Mouse (Mus musculus) heart, postnatal 25 days (tissue): ENCODE measurements around the gene Plpp3. TPM values are rescaled to one million over a fixed set of nuclear protein-coding genes. Genes with fewer than 3 reads are reported as not detected.

ENCODE experiments used
- DNase-seq: peaks from one replicate; pipeline ENCODE4 v3.0.0; 2022; ENCODE audit warnings: low spot score
- intact Hi-C: fragments of 180-260 bp; cut with DNase I; formaldehyde crosslinking; loops from one replicate; pipeline ENCODE4 v1.15.1; 2025
- total RNA-seq, 2 experiments: library from RNA; stranded (reverse); gene quantifications; 2 replicates each; pipeline ENCODE4 v1.2.3; 2021

Plpp3 gene
- total RNA-seq, 2 experiments from 2014 or later = 71.9 to 74.8 TPM

- no peak for DNase-seq
- intact Hi-C loops = loop anchor here (2.0 to 10.0 kb wide), 7 partner anchors 251 to 1219 kb away; no protein-coding TSS in a partner anchor
Measured at GRCm38 (mm10) chr4:105156281-105156680, 866 bp upstream of the Plpp3 start.

GRCm38 (mm10) chr4:105156955-105157275 is 232 bp upstream of the Plpp3 start:
- intact Hi-C loops = loop anchor here (1.0 to 10.0 kb wide), 8 partner anchors 120 to 1218 kb away; no protein-coding TSS in a partner anchor
- DNase-seq = no peak

- intact Hi-C loops = loop anchor here (2.0 to 10.0 kb wide), 7 partner anchors 155 to 1217 kb away; no protein-coding TSS in a partner anchor
- DNase-seq = peak; percentile 69
Measured at GRCm38 (mm10) chr4:105158169-105158555, 1.0 kb downstream of the Plpp3 start.

GRCm38 (mm10) chr4:105158651-105159530 is 1.7 kb downstream of the Plpp3 start:
- peak; percentile 26 for DNase-seq
- intact Hi-C loops = loop anchor here (2.0 to 10.0 kb wide), 7 partner anchors 154 to 1216 kb away; no protein-coding TSS in a partner anchor

DNA sequence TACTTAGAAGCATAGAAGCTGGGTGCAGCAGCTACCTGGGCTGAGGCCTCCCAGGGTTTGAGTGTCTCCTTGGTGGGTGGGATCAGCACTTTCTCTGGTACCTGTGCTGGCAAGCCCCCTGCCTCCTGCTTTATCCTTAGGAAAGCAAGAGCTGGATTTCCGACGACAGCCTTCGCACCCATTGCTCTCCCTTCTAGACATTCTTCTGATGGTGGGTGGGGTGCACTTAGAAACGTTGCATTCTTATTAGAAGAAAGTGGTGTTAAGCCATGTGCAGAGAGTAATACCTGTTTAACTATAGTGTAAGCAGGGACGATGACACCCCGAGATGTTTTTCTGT is 2.4 kb downstream of the Plpp3 start:
- intact Hi-C loops = loop anchor here (2.0 to 10.0 kb wide), 7 partner anchors 153 to 1215 kb away; no protein-coding TSS in a partner anchor

GRCm38 (mm10) chr4:105160470-105160869 is 3.3 kb downstream of the Plpp3 start:
- intact Hi-C loops = loop anchor here (2.0 kb wide), 1 partner anchor 44 kb away; no protein-coding TSS in a partner anchor
- DNase-seq = no peak

More for the DNA sequence above, 2.4 kb downstream of the Plpp3 start:
- no peak for DNase-seq

- DNase-seq = no peak
- intact Hi-C loops = loop anchor here (2.0 kb wide), 1 partner anchor 19 kb away; no protein-coding TSS in a partner anchor
Measured at GRCm38 (mm10) chr4:105162014-105162413, 4.9 kb downstream of the Plpp3 start.

DNA sequence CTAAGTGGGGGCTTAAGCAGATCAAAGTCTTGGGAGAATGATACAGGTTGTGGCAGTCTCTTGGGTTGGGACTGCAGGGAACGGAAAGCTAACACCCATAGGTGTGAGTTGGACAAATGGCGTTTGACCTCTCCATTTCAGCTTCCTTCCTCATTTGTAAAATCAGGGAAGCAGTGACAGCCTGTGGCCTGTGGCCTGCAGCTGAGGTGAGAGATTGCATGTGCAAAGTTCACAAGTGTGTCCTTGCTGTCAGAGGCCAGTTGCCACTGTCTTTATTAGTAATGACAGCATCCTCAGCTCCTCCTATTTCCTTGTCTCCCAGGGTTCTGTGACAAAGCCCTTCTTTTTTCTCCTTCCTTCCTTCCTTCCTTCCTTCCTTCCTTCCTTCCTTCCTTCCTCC is 5.5 kb downstream of the Plpp3 start:
- DNase-seq = no peak
- intact Hi-C loops = loop anchor here (2.0 kb wide), 1 partner anchor 18 kb away; no protein-coding TSS in a partner anchor

- intact Hi-C loops = loop anchor here (2.0 kb wide), 1 partner anchor 17 kb away; no protein-coding TSS in a partner anchor
Measured at GRCm38 (mm10) chr4:105163981-105164411, 6.8 kb downstream of the Plpp3 start.

GRCm38 (mm10) chr4:105164952-105165351 is 7.8 kb downstream of the Plpp3 start:
- DNase-seq = no peak
- intact Hi-C loops = no loop called here

More at GRCm38 (mm10) chr4:105163981-105164411, 6.8 kb downstream of the Plpp3 start:
- DNase-seq = no peak

GRCm38 (mm10) chr4:105169093-105169571 is 12.0 kb downstream of the Plpp3 start:
- intact Hi-C loops = no loop called here
- DNase-seq = no peak

GRCm38 (mm10) chr4:105169826-105170810 is 13.0 kb downstream of the Plpp3 start:
- DNase-seq = no peak
- intact Hi-C loops = no loop called here

DNA sequence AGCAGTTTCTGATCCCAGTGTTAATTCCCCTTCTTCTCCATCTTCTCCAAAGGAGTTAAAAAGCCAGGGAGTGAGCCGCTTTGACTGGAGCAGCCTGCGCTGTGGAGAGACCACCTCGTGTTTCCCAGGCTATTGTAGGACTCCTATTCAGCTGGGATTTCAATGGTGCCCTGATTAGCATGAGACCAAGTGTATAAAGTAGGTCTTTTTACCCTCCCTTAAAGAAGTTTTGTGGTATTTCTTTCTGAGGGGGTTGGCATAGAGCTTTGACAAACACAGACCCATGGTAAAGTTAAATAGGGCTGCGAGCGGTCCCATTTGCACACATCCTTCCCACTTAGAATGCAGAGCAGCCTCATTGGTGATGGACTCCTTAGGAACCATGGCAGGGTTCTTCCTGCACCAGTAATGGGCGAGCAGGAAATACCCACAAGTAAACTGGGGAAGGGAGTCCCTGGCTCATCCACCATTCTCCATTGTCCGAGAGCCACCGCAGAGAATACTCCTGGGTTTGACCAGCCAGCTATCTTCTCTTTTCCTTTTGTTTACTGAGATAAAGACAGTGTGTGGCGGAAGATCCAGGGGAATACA is 13.8 kb downstream of the Plpp3 start:
- intact Hi-C loops = no loop called here
- DNase-seq = no peak

GRCm38 (mm10) chr4:105171432-105171831 is 14.3 kb downstream of the Plpp3 start:
- intact Hi-C loops = no loop called here

GRCm38 (mm10) chr4:105174778-105175177 is 17.6 kb downstream of the Plpp3 start:
- DNase-seq = no peak
- intact Hi-C loops = no loop called here

More at GRCm38 (mm10) chr4:105171432-105171831, 14.3 kb downstream of the Plpp3 start:
- no peak for DNase-seq

DNA sequence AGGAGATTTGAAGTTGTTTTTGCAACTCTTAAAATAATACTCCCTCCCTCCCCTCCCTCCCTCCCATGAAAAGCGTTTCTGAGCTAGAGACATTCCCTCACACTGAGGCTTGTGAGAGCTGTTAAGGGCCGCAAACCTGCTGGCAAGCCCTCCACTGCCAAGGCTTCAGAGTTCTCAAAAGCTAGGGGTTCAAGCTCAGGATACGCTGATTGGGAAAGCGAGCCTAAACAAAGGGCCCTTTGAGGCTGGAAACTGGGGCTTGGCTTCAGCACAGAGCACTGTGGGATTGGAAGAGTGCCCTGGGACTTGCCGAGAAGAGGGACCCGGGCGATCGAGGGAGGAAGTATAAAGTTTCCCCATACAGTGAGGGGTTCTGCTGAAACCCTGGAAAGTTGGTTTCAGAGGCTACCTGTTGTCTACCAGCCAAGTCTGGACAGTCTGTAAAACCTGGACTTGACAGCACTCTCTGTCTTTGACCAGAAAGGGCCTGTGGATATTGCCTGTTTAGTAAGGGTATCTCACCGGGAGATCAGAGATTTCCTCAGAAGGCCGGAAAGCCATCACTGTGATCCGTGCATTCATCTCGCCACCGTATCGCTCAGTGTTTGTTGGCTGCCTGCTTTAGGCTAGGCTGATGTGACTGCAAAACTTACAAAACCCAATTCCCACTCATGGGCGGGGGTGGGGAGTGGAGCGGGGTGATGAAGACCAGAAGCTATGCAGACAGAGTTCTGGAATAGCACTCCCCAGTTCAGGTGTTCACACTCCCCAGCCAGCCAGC is 18.3 kb downstream of the Plpp3 start:
- intact Hi-C loops = no loop called here
- peak; percentile 31 for DNase-seq

DNA sequence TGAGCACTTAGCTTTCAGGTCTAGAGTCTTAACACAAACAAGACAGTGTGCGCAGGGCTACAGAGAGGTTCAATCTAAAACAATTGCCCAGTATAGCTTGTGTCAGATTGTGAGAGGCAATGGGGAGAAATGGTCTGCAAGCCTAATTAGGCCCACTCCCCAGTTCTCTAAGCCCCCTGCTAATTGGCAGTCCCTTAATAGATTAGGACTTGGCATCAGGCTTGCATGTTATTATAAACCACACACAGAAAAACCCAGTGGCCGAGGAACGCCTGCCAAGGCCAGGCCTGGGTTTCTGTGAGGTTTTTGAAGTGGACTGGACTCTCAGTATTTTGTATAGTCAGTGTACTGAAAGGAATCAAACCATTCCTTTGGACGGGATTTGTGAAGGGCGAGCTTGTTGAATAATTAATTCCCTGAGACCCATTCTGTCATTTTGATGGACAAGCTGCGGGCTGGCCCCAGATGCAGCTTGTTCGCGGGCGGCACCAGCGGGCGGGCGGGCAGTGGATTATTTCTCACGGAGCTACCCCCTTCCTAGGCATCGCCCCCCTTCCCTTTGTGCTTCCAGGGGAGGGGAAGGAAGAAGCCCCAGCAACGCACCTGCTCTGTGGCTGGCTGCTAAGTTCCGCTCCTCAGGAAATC is 24.0 kb downstream of the Plpp3 start:
- DNase-seq = no peak
- intact Hi-C loops = loop anchor here (2.0 kb wide), 1 partner anchor 18 kb away; no protein-coding TSS in a partner anchor

GRCm38 (mm10) chr4:105181659-105182167 is 24.6 kb downstream of the Plpp3 start:
- intact Hi-C loops = loop anchor here (2.0 kb wide), 1 partner anchor 19 kb away; no protein-coding TSS in a partner anchor
- DNase-seq = no peak
